Mouse (Mus musculus): ENCODE data around the gene Fam135a. TPM values are rescaled to one million over a fixed set of nuclear protein-coding genes. Genes with fewer than 3 reads are reported as not detected.

Gene Fam135a
- total and polyA plus RNA-seq, 3 experiments, result not detected

DNA sequence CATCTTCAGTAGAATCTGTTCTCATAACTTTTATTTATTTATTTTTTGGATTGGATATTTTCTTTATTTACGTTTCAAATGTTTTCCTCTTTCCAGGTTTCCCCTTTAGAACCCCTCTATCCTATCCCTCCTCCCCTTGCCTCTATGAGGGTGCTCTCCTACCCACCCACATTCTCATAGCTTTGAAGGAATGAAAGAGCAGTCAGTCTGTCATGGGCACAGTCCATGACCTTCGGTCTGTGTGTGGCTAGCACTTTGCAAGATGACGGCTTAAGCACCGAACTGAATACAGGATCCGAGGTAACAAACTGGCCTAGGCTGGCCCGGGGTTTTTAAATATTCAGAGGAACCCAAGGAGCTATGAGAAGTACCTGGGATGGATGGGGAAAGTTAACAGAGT lies 40.4 kb upstream of the Fam135a start:
- Histone ChIP-seq H3K4me1 (ENCODE audit: control insufficient read depth in 1 of 2, insufficient read depth in 2 of 2, low read length in 2 of 2) (no peaks in the 10 kb centered on the region), H3K79me2 (ENCODE audit: control insufficient read depth, insufficient read depth, low read length, poor library complexity) (no peaks in the 10 kb centered on the region), H3K4me3 (ENCODE audit: control insufficient read depth in 1 of 2, insufficient read depth in 1 of 2, low read depth in 2 of 2, low read length in 2 of 2) (no peak overlapping the region), H3K27me3 (ENCODE audit: control insufficient read depth in 1 of 2, insufficient read depth in 2 of 2, low read length in 2 of 2) (no peaks in the 10 kb centered on the region), H3K9me3 (replicated peaks; ENCODE audit: insufficient read depth, low read length) (no peaks in the 10 kb centered on the region), H3K27ac (ENCODE audit: control insufficient read depth, low read depth, low read length) (no peak overlapping the region), H3K36me3 (ENCODE audit: control insufficient read depth in 1 of 2, insufficient read depth in 2 of 2, low read length in 2 of 2) (no peaks in the 10 kb centered on the region), H3K9ac (ENCODE audit: control insufficient read depth, low read depth, low read length, poor library complexity, severe bottlenecking) (no peak overlapping the region)
- TF ChIP-seq KAT2A (conservative IDR thresholded peaks at IDR 0.05; ENCODE audit: low read depth, low read length), result no peak
- TF ChIP-seq ZMIZ1 (IDR thresholded peaks at IDR 0.05; ENCODE audit: low read depth, low read length), result no peak
- no peak for TF ChIP-seq ZNF384 (IDR thresholded peaks at IDR 0.05; ENCODE audit: low read depth, low read length)
- no peak for TF ChIP-seq MEF2A (IDR thresholded peaks at IDR 0.05; ENCODE audit: extremely low read depth, insufficient replicate concordance, low read depth, low read length, poor library complexity, severe bottlenecking)
- no peak for TF ChIP-seq RAD21 (IDR thresholded peaks at IDR 0.05; ENCODE audit: low read depth, low read length)
- TF ChIP-seq MAZ (IDR thresholded peaks at IDR 0.05; ENCODE audit: low read depth, low read length), result no peak
- DNase-seq (ENCODE audit: low read depth, low spot score), result no peak

DNA sequence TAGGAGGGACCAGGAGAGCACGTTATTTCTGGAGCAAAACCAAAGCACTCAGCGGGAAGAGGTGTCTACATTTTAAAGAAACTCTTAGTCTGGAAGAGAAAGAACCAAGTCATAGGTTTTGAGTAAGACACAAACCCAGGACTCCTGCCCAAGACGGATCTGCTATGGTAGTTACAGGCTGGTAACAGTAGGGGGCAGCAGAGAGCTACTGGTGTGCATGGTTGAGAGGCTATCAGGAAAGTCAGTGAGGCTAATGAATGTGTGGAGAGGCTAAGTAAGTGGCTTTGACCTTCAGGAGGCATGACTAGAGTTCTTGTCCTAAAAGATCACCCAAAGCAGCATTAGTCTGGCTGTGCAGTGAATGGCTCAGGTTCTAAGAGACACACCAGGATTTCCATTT lies 37.0 kb upstream of the Fam135a start:
- Histone ChIP-seq H3K27ac (ENCODE audit: control insufficient read depth, low read depth, low read length) (no peak overlapping the region), H3K36me3 (ENCODE audit: control insufficient read depth in 1 of 2, insufficient read depth in 2 of 2, low read length in 2 of 2) (no peaks in the 10 kb centered on the region), H3K4me3 (ENCODE audit: control insufficient read depth in 1 of 2, insufficient read depth in 1 of 2, low read depth in 2 of 2, low read length in 2 of 2) (no peak overlapping the region), H3K9me3 (replicated peaks; ENCODE audit: insufficient read depth, low read length) (no peaks in the 10 kb centered on the region), H3K4me1 (ENCODE audit: control insufficient read depth in 1 of 2, insufficient read depth in 2 of 2, low read length in 2 of 2) (no peaks in the 10 kb centered on the region), H3K9ac (ENCODE audit: control insufficient read depth, low read depth, low read length, poor library complexity, severe bottlenecking) (no peak overlapping the region), H3K27me3 (ENCODE audit: control insufficient read depth in 1 of 2, insufficient read depth in 2 of 2, low read length in 2 of 2) (no peaks in the 10 kb centered on the region), H3K79me2 (ENCODE audit: control insufficient read depth, insufficient read depth, low read length, poor library complexity) (no peaks in the 10 kb centered on the region)
- TF ChIP-seq RAD21 (IDR thresholded peaks at IDR 0.05; ENCODE audit: low read depth, low read length), result peak; percentile 34
- TF ChIP-seq CTCF (IDR thresholded peaks at IDR 0.05 in 2 of 3, conservative IDR thresholded peaks at IDR 0.05 in 1 of 3; ENCODE audit: control insufficient read depth in 1 of 3, insufficient read depth in 1 of 3, low read depth in 2 of 3, low read length in 3 of 3, poor library complexity in 1 of 3, severe bottlenecking in 1 of 3), result peak; percentile 61 to 91 (median 68)
- TF ChIP-seq SMC3 (IDR thresholded peaks at IDR 0.05; ENCODE audit: low read depth, low read length), result peak; percentile 37
- TF ChIP-seq GATA1 (IDR thresholded peaks at IDR 0.05; ENCODE audit: low read depth, low read length), result no peak
- peak; percentile 48 for DNase-seq (ENCODE audit: low read depth, low spot score)

DNA sequence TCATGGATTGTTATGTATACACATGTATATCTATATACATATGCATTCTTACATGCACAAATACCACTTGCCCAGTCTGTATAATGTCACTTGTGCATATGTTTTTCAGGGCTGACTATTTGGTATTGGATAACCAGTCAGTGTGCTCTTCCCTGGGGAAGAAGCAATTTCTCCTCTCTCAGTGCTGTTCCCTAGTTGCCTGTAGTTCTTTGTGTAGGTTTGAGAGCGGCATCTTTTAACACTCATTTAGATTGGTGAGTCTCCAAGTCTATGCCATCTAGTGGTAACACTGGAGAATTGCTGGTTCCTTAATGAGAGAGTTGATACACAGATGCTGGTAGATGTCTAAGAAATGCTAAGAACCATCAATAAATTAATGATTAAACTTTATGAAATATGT lies 34.7 kb upstream of the Fam135a start:
- Histone ChIP-seq H3K4me1 (ENCODE audit: control insufficient read depth in 1 of 2, insufficient read depth in 2 of 2, low read length in 2 of 2) (no peaks in the 10 kb centered on the region), H3K9me3 (replicated peaks; ENCODE audit: insufficient read depth, low read length) (no peaks in the 10 kb centered on the region), H3K79me2 (ENCODE audit: control insufficient read depth, insufficient read depth, low read length, poor library complexity) (no peaks in the 10 kb centered on the region), H3K27ac (ENCODE audit: control insufficient read depth, low read depth, low read length) (no peak overlapping the region), H3K36me3 (ENCODE audit: control insufficient read depth in 1 of 2, insufficient read depth in 2 of 2, low read length in 2 of 2) (no peaks in the 10 kb centered on the region), H3K4me3 (ENCODE audit: control insufficient read depth in 1 of 2, insufficient read depth in 1 of 2, low read depth in 2 of 2, low read length in 2 of 2) (no peak overlapping the region), H3K27me3 (ENCODE audit: control insufficient read depth in 1 of 2, insufficient read depth in 2 of 2, low read length in 2 of 2) (no peaks in the 10 kb centered on the region), H3K9ac (ENCODE audit: control insufficient read depth, low read depth, low read length, poor library complexity, severe bottlenecking) (no peak overlapping the region)
- TF ChIP-seq SIN3A (IDR thresholded peaks at IDR 0.05; ENCODE audit: low read length), result no peak
- TF ChIP-seq POLR2AphosphoS5 (IDR thresholded peaks at IDR 0.05; ENCODE audit: borderline replicate concordance, low read depth, low read length), result no peak
- TF ChIP-seq TAL1 (IDR thresholded peaks at IDR 0.05; ENCODE audit: low read length), result no peak
- no peak for TF ChIP-seq MAFK (IDR thresholded peaks at IDR 0.05; ENCODE audit: borderline replicate concordance, low read depth, low read length)
- peak; percentile 52 for TF ChIP-seq RAD21 (IDR thresholded peaks at IDR 0.05; ENCODE audit: low read depth, low read length)
- TF ChIP-seq ZNF384 (IDR thresholded peaks at IDR 0.05; ENCODE audit: low read depth, low read length), result no peak
- no peak for TF ChIP-seq TCF12 (IDR thresholded peaks at IDR 0.05; ENCODE audit: low read depth, low read length)
- no peak for TF ChIP-seq ETS1 (IDR thresholded peaks at IDR 0.05; ENCODE audit: low read depth, low read length)
- no peak for TF ChIP-seq KAT2A (conservative IDR thresholded peaks at IDR 0.05; ENCODE audit: low read depth, low read length)
- peak; percentile 29; the same call in 1 of the 2 replicates for TF ChIP-seq ZC3H11A (IDR thresholded peaks at IDR 0.05; ENCODE audit: low read depth, low read length)
- TF ChIP-seq MAZ (IDR thresholded peaks at IDR 0.05; ENCODE audit: low read depth, low read length), result no peak
- no peak for TF ChIP-seq GABPA (IDR thresholded peaks at IDR 0.05; ENCODE audit: low read depth, low read length)
- no peak for TF ChIP-seq TBP (IDR thresholded peaks at IDR 0.05; ENCODE audit: low read depth, low read length)
- peak; percentile 14 to 67 (median 57); a peak in 4 of 6 replicates for TF ChIP-seq CTCF (IDR thresholded peaks at IDR 0.05 in 2 of 3, conservative IDR thresholded peaks at IDR 0.05 in 1 of 3; ENCODE audit: control insufficient read depth in 1 of 3, insufficient read depth in 1 of 3, low read depth in 2 of 3, low read length in 3 of 3, poor library complexity in 1 of 3, severe bottlenecking in 1 of 3)
- no peak for TF ChIP-seq HCFC1 (IDR thresholded peaks at IDR 0.05; ENCODE audit: low read depth, low read length)
- TF ChIP-seq RCOR1 (IDR thresholded peaks at IDR 0.05; ENCODE audit: low read depth, low read length), result no peak
- no peak for TF ChIP-seq EP300 (IDR thresholded peaks at IDR 0.05; ENCODE audit: low read depth in 1 of 2, low read length in 2 of 2)
- TF ChIP-seq SMC3 (IDR thresholded peaks at IDR 0.05; ENCODE audit: low read depth, low read length), result peak; percentile 80
- no peak for TF ChIP-seq GATA1 (IDR thresholded peaks at IDR 0.05; ENCODE audit: low read depth, low read length)
- peak; percentile 37 for DNase-seq (ENCODE audit: low read depth, low spot score)
